Mouse (Mus musculus) embryonic fibroblast, embryonic 13.5 days (primary cell): ENCODE data around the gene C8a.

Source experiments
- CTCF ChIP-seq: IDR thresholded peaks from 2 replicates; pipeline ENCODE4 v1.5.1; 2011; ENCODE audit warnings: mild to moderate bottlenecking, control low read depth, low read length, moderate library complexity, borderline replicate concordance; ENCODE audit not compliant: insufficient read depth
- POLR2A ChIP-seq: IDR thresholded peaks from 2 replicates; pipeline ENCODE4 v1.6.1; 2011; ENCODE audit warnings: low read depth, mild to moderate bottlenecking, control low read depth, low read length, moderate library complexity

DNA sequence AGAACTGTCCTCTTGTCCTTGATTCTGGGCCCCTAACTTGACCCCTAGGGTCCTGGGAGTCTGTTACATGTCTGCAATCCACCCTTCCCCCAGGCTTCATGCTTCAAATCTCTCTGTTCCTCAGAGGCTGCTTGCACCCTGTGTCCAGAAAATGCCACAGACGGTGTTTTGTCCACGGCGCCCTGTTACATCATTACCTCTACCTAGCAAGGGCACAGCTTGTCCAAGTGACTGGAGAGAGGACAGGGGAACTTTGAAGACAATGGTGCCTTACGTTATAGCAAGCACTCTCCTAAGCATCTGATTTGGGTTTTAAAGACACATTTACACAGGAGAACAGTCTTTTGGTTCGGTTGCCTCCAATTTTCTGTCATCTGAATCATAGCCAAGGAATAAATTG is 17.4 kb upstream of the C8a start:
- TF ChIP-seq CTCF = no peak
- no peak for TF ChIP-seq POLR2A
